Mouse (Mus musculus): ENCODE results near the gene Rbm28. TPM values are rescaled to one million over a fixed set of nuclear protein-coding genes. Genes with fewer than 3 reads are reported as not detected.

Rbm28 gene
- polyA plus RNA-seq (2014; fragmentation: Illumina TruSeq; extraction: RNeasy Lipid Tissue Mini Kit (QIAGEN cat#74804)) = 54.0 TPM

GRCm38 (mm10) chr6:29164314-29165244, at the start of gene Rbm28:
Gene Rbm28 (minus strand): TSS chr6:29165006.

GRCm38 (mm10) chr6:29178888-29179658, 14.3 kb upstream of the Rbm28 start, which contains the start of gene Prrt4:
Gene Prrt4 (minus strand): TSS chr6:29179584.

Other genes starting within 250 kb of the Rbm28 start
- gene Lep, start 104.8 kb downstream of the Rbm28 start, polyA plus RNA-seq (2014; fragmentation: Illumina TruSeq; extraction: RNeasy Lipid Tissue Mini Kit (QIAGEN cat#74804)) = 3.9 TPM
- 0.43 TPM for gene Prrt4, start 14.6 kb upstream of the Rbm28 start, polyA plus RNA-seq (2014; fragmentation: Illumina TruSeq; extraction: RNeasy Lipid Tissue Mini Kit (QIAGEN cat#74804))
- 18.6 TPM for gene Impdh1, start 51.4 kb upstream of the Rbm28 start, polyA plus RNA-seq (2014; fragmentation: Illumina TruSeq; extraction: RNeasy Lipid Tissue Mini Kit (QIAGEN cat#74804))
- 15.9 TPM for gene Hilpda, start 107.5 kb upstream of the Rbm28 start, polyA plus RNA-seq (2014; fragmentation: Illumina TruSeq; extraction: RNeasy Lipid Tissue Mini Kit (QIAGEN cat#74804))
- not detected for gene Fam71f2, start 114.6 kb upstream of the Rbm28 start, polyA plus RNA-seq (2014; fragmentation: Illumina TruSeq; extraction: RNeasy Lipid Tissue Mini Kit (QIAGEN cat#74804))
- gene Fam71f1, start 154.1 kb upstream of the Rbm28 start, polyA plus RNA-seq (2014; fragmentation: Illumina TruSeq; extraction: RNeasy Lipid Tissue Mini Kit (QIAGEN cat#74804)) = not detected
- gene Calu, start 183.1 kb upstream of the Rbm28 start, polyA plus RNA-seq (2014; fragmentation: Illumina TruSeq; extraction: RNeasy Lipid Tissue Mini Kit (QIAGEN cat#74804)) = 605 TPM
- gene Opn1sw, start 223.5 kb upstream of the Rbm28 start, polyA plus RNA-seq (2014; fragmentation: Illumina TruSeq; extraction: RNeasy Lipid Tissue Mini Kit (QIAGEN cat#74804)) = not detected
- gene Ccdc136, start 231.3 kb upstream of the Rbm28 start, polyA plus RNA-seq (2014; fragmentation: Illumina TruSeq; extraction: RNeasy Lipid Tissue Mini Kit (QIAGEN cat#74804)) = 1.2 TPM